Comparison of ENCODE assay signal across 7 mouse cellular contexts in genomic region chr10:128498590-128498989, GRCm38 (mm10). TPM values are rescaled to one million over a fixed set of nuclear protein-coding genes. Genes with fewer than 3 reads are reported as not detected.
DNase-seq lines count a peak whose midpoint lies in the region; ATAC-seq and TF ChIP-seq lines count a peak whose summit lies in the region.

Gene Myl6b (minus strand): TSS chr10:128498685.

- no peak for TF ChIP-seq POLR2A in small intestine, adult 2 months (IDR thresholded peaks at IDR 0.05; ENCODE audit: low read depth, low read length)

- peak; percentile 98 for DNase-seq in adrenal gland, adult 8-10 months
- DNase-seq in embryo, embryonic 9.5 days (ENCODE audit: extremely low spot score), result peak; percentile 94
- DNase-seq in gastrocnemius, postnatal 4 days (ENCODE audit: low spot score in 2 of 2), result peak; percentile 85 to 94
- peak; percentile 96 for DNase-seq in left cerebral cortex, postnatal 4 days

- peak within 1 kb of the TSS; percentile 53 for H3K4me3 ChIP-seq in intestine, postnatal 0 days (ENCODE audit: low read depth, low read length)
- peak within 1 kb of the TSS; percentile 62 for H3K4me3 ChIP-seq in midbrain, embryonic 12.5 days
- H3K4me3 ChIP-seq in small intestine, adult 2 months (ENCODE audit: low read depth, low read length), result peak within 1 kb of the TSS; percentile 95

- intact Hi-C loops in left cerebral cortex, postnatal 4 days (cut with DNase I), result no loop called here

- H3K27ac ChIP-seq in intestine, postnatal 0 days (ENCODE audit: low read depth, low read length), result peak within 1 kb of the TSS; percentile 86
- peak within 1 kb of the TSS; percentile 78 for H3K27ac ChIP-seq in midbrain, embryonic 12.5 days (replicated peaks)
- H3K27ac ChIP-seq in small intestine, adult 2 months (ENCODE audit: insufficient read depth, low read depth, low read length), result peak within 1 kb of the TSS; percentile 93

- no peaks in the 10 kb centered on the region for H3K36me3 ChIP-seq in intestine, postnatal 0 days (ENCODE audit: control insufficient read depth, insufficient read depth)
- H3K36me3 ChIP-seq in midbrain, embryonic 12.5 days, result no peaks in the 10 kb centered on the region
- no peaks in the 10 kb centered on the region for H3K36me3 ChIP-seq in small intestine, adult 2 months (ENCODE audit: control insufficient read depth, insufficient read depth, low read length)

- H3K27me3 ChIP-seq in intestine, postnatal 0 days (replicated peaks; ENCODE audit: control insufficient read depth, insufficient read depth, low read length), result no peaks in the 10 kb centered on the region
- H3K27me3 ChIP-seq in midbrain, embryonic 12.5 days, result peaks cover 10% of the 10 kb centered on the region; the same call in 1 of the 2 replicates
- H3K27me3 ChIP-seq in small intestine, adult 2 months (ENCODE audit: control insufficient read depth, insufficient read depth, low read length), result no peaks in the 10 kb centered on the region

- TF ChIP-seq CTCF in intestine, postnatal 0 days (IDR thresholded peaks at IDR 0.05; ENCODE audit: low read depth), result no peak
- no peak for TF ChIP-seq CTCF in small intestine, adult 2 months (IDR thresholded peaks at IDR 0.05; ENCODE audit: extremely low read depth, insufficient read length, insufficient replicate concordance, low read depth, low read length)

- WGBS in intestine, postnatal 0 days, result under 1% methylated on average over 27 of the region's 27 CpGs
- WGBS in midbrain, embryonic 12.5 days, result 0% methylated on average over 25 of the region's 27 CpGs
- WGBS in small intestine, adult 2 months, result 2% methylated on average over 27 of the region's 27 CpGs

- peak within 1 kb of the TSS; percentile 40 for H3K9ac ChIP-seq in intestine, postnatal 0 days (ENCODE audit: low read depth, low read length)
- H3K9ac ChIP-seq in midbrain, embryonic 12.5 days (replicated peaks), result peak within 1 kb of the TSS; percentile 60

- no peaks in the 10 kb centered on the region for H3K4me1 ChIP-seq in intestine, postnatal 0 days (replicated peaks; ENCODE audit: control insufficient read depth, insufficient read depth, low read length)
- H3K4me1 ChIP-seq in midbrain, embryonic 12.5 days, result peaks cover 27% of the 10 kb centered on the region
- H3K4me1 ChIP-seq in small intestine, adult 2 months (ENCODE audit: control insufficient read depth, insufficient read depth, insufficient read length, low read length), result peaks cover 14% of the 10 kb centered on the region

- H3K9me3 ChIP-seq in intestine, postnatal 0 days (ENCODE audit: control insufficient read depth), result no peaks in the 10 kb centered on the region
- no peaks in the 10 kb centered on the region for H3K9me3 ChIP-seq in midbrain, embryonic 12.5 days

- H3K4me2 ChIP-seq in intestine, postnatal 0 days (replicated peaks; ENCODE audit: low read depth), result peak within 1 kb of the TSS; percentile 77
- H3K4me2 ChIP-seq in midbrain, embryonic 12.5 days (replicated peaks), result peak within 1 kb of the TSS; percentile 84

- peak; percentile 88 for ATAC-seq in intestine, postnatal 0 days
- ATAC-seq in midbrain, embryonic 12.5 days (ENCODE audit: low FRiP score, low read depth), result peak; percentile 83

RNA-seq across cellular contexts. Expression of gene Myl6b, which starts in this region (rescaled TPM):
- total RNA-seq in adrenal gland, adult 8-10 months (2022), result 10 to 100 TPM in 2 of 4 experiments, 1 to 10 TPM in 2; 4.8 to 11.6 (median 7.9) TPM
- 100 to 1,000 TPM; 119 to 139 TPM for total RNA-seq in gastrocnemius, postnatal 4 days (2021)
- polyA plus RNA-seq in intestine, postnatal 0 days (2015; fragmentation: Nextera tagmentation; extraction: Ambion mirVana), result 1.3 and 1.8 TPM in 2 replicates
- 10 to 100 TPM; 61.7 to 65.2 TPM for total RNA-seq in left cerebral cortex, postnatal 4 days (2021)
- polyA plus RNA-seq in midbrain, embryonic 12.5 days (2016; fragmentation: Nextera tagmentation; extraction: Ambion mirVana), result 2.7 and 3.0 TPM in 2 replicates
- 0.43 and 1.2 TPM in 2 replicates for polyA plus RNA-seq in small intestine, adult 2 months (2012; rRNA removed)

Comparison
In these comparisons a context has a peak if more than half of its experiments do, and no peak if none do; other contexts are left out.
1. Peak in every context shown above with its lines: DNase-seq, ATAC-seq, H3K4me3 ChIP-seq and H3K27ac ChIP-seq.
2. RNA of gene Myl6b (total RNA-seq): 119 to 139 TPM in gastrocnemius, postnatal 4 days and 61.7 to 65.2 TPM in left cerebral cortex, postnatal 4 days; 4.8 to 11.6 TPM in adrenal gland, adult 8-10 months; every median in the first group is over 4 times any median in the second.